Mouse (Mus musculus) midbrain, embryonic 15.5 days (tissue): ENCODE results near the gene Clcc1. TPM values are rescaled to one million over a fixed set of nuclear protein-coding genes. Genes with fewer than 3 reads are reported as not detected.
A peak's percentile ranks its signal among the peaks of the same experiment; 100 is the strongest.
"Not testable (repeated sequence)": the region's sequence is repeated elsewhere in the genome, so short reads cannot be mapped to it uniquely, and the experiment has no call there.

Source experiments
- ATAC-seq: fragments of 200-750 bp; cut with Nextera tagmentation; replicated peaks from 2 replicates; pipeline ENCODE4 v1.8.0; 2017; ENCODE audit warnings: moderate TSS enrichment
- H3K27ac ChIP-seq: fragments of 300-500 bp; sonication (generic); 2 replicates; pipeline ENCODE4 v1.5.1; 2015; ENCODE audit warnings: mild to moderate bottlenecking, inconsistent platforms
- H3K27me3 ChIP-seq: fragments of 300-500 bp; sonication (generic); replicated peaks from 2 replicates; pipeline ENCODE4 v1.6.1; 2015; ENCODE audit warnings: inconsistent platforms
- H3K36me3 ChIP-seq: fragments of 300-500 bp; sonication (generic); replicated peaks from 2 replicates; pipeline ENCODE4 v1.6.1; 2015; ENCODE audit warnings: inconsistent platforms
- H3K4me1 ChIP-seq: fragments of 300-500 bp; sonication (generic); 2 replicates; pipeline ENCODE4 v1.6.1; 2015; ENCODE audit warnings: inconsistent platforms
- H3K4me2 ChIP-seq: fragments of 300-500 bp; sonication (generic); 2 replicates; pipeline ENCODE4 v1.6.1; 2015; ENCODE audit warnings: inconsistent platforms, mild to moderate bottlenecking, moderate library complexity
- H3K4me3 ChIP-seq: fragments of 300-500 bp; sonication (generic); 2 replicates; pipeline ENCODE4 v1.5.1; 2015; ENCODE audit warnings: mild to moderate bottlenecking, inconsistent platforms
- H3K9ac ChIP-seq: fragments of 300-500 bp; sonication (generic); 2 replicates; pipeline ENCODE4 v1.6.1; 2015; ENCODE audit warnings: mild to moderate bottlenecking, inconsistent platforms
- H3K9me3 ChIP-seq: fragments of 300-500 bp; sonication (generic); 2 replicates; pipeline ENCODE4 v1.6.1; 2016; ENCODE audit warnings: inconsistent platforms
- WGBS: fragments of 180-500 bp; shearing (Covaris S2); methylation state at CpG from one replicate; pipeline ENCODE4 v1.1.7; 2015; ENCODE audit warnings: mixed read lengths; 5-methylcytosine and 5-hydroxymethylcytosine counted together
- polyA plus RNA-seq: library from polyadenylated mRNA; unstranded; fragments of >200 nt; fragmentation: Nextera tagmentation; extraction: Ambion mirVana; gene quantifications from 2 replicates; pipeline ENCODE4 v1.2.1, GENCODE M21; 2015

The Clcc1 gene
- polyA plus RNA-seq: 39.6 and 48.3 TPM in 2 replicates

- Histone ChIP-seq H3K4me2 (peak within 1 kb of the TSS; percentile 53), H3K9me3 (no peaks in the 10 kb centered on the region), H3K4me3 (peak within 1 kb of the TSS; percentile 77), H3K9ac (peak within 1 kb of the TSS; percentile 82), H3K27ac (peak within 1 kb of the TSS; percentile 93), H3K4me1 (peaks cover 12% of the 10 kb centered on the region), H3K27me3 (no peaks in the 10 kb centered on the region), H3K36me3 (no peaks in the 10 kb centered on the region)
- under 1% methylated on average over 57 of the region's 57 CpGs for WGBS
- peak; percentile 98 for ATAC-seq
These were observed at the start of gene Clcc1 for GRCm38 (mm10) chr3:108653710-108654379. Clcc1 (plus strand) TSS chr3:108653913.

GRCm38 (mm10) chr3:108608906-108609305 lies 44.8 kb upstream of the Clcc1 start:
- WGBS: 55% methylated on average over 3 of the region's 3 CpGs
- ATAC-seq: no peak
- Histone ChIP-seq H3K9ac (no peak overlapping the region), H3K4me3 (no peak overlapping the region), H3K27ac (no peak overlapping the region), H3K27me3 (no peaks in the 10 kb centered on the region), H3K4me2 (no peak overlapping the region), H3K4me1 (no peaks in the 10 kb centered on the region), H3K36me3 (peaks cover 15% of the 10 kb centered on the region), H3K9me3 (no peaks in the 10 kb centered on the region)

- Histone ChIP-seq H3K27ac (no peak overlapping the region), H3K4me1 (no peaks in the 10 kb centered on the region), H3K4me3 (no peak overlapping the region), H3K27me3 (no peaks in the 10 kb centered on the region), H3K9me3 (no peaks in the 10 kb centered on the region), H3K9ac (no peak overlapping the region), H3K36me3 (peaks cover 26% of the 10 kb centered on the region), H3K4me2 (no peak overlapping the region)
- no peak for ATAC-seq
- WGBS: 91% methylated on average over 5 of the region's 5 CpGs
These were observed 19.0 kb upstream of the Clcc1 start for GRCm38 (mm10) chr3:108634761-108635160.

- Histone ChIP-seq H3K4me1 (no peaks in the 10 kb centered on the region), H3K27ac (no peak overlapping the region), H3K4me3 (no peak overlapping the region), H3K36me3 (peaks cover 30% of the 10 kb centered on the region), H3K9ac (no peak overlapping the region), H3K27me3 (no peaks in the 10 kb centered on the region), H3K4me2 (no peak overlapping the region), H3K9me3 (no peaks in the 10 kb centered on the region)
- no peak for ATAC-seq
- WGBS: 69% methylated on average over 4 of the region's 4 CpGs
These were observed 14.3 kb upstream of the Clcc1 start for GRCm38 (mm10) chr3:108639412-108639811.

GRCm38 (mm10) chr3:108640998-108641397 lies 12.7 kb upstream of the Clcc1 start:
- 92% methylated on average over 4 of the region's 4 CpGs for WGBS

GRCm38 (mm10) chr3:108644856-108645255 lies 8.9 kb upstream of the Clcc1 start:
- Histone ChIP-seq H3K9ac (no peak overlapping the region), H3K36me3 (peaks cover 24% of the 10 kb centered on the region), H3K27me3 (no peaks in the 10 kb centered on the region), H3K4me1 (no peaks in the 10 kb centered on the region), H3K4me2 (no peak overlapping the region), H3K4me3 (no peak overlapping the region), H3K9me3 (no peaks in the 10 kb centered on the region), H3K27ac (no peak overlapping the region)
- 97% methylated on average over 3 of the region's 3 CpGs for WGBS
- no peak for ATAC-seq

More at GRCm38 (mm10) chr3:108640998-108641397, 12.7 kb upstream of the Clcc1 start:
- Histone ChIP-seq H3K36me3 (peaks cover 39% of the 10 kb centered on the region), H3K27me3 (no peaks in the 10 kb centered on the region), H3K4me1 (no peaks in the 10 kb centered on the region), H3K4me2 (no peak overlapping the region), H3K4me3 (no peak overlapping the region), H3K9ac (no peak overlapping the region), H3K9me3 (no peaks in the 10 kb centered on the region), H3K27ac (no peak overlapping the region)
- no peak for ATAC-seq

GRCm38 (mm10) chr3:108646036-108646435 lies 7.7 kb upstream of the Clcc1 start:
- no peaks in the 10 kb centered on the region for H3K9me3 ChIP-seq
- no peak overlapping the region for H3K9ac ChIP-seq
- H3K27me3 ChIP-seq: no peaks in the 10 kb centered on the region
- no peaks in the 10 kb centered on the region for H3K4me1 ChIP-seq
- H3K4me2 ChIP-seq: no peak overlapping the region
- H3K4me3 ChIP-seq: no peak overlapping the region
- no peak for ATAC-seq
- no peak overlapping the region for H3K27ac ChIP-seq
- WGBS: 47% methylated on average over 7 of the region's 7 CpGs
- peaks cover 22% of the 10 kb centered on the region for H3K36me3 ChIP-seq

- not testable (repeated sequence) for H3K4me3 ChIP-seq, H3K9ac ChIP-seq, H3K27me3 ChIP-seq, H3K4me1 ChIP-seq, H3K27ac ChIP-seq, H3K9me3 ChIP-seq, H3K4me2 ChIP-seq
- peak; percentile 19; the same call in 1 of the 2 replicates for ATAC-seq
- peaks cover 20% of the 10 kb centered on the region for H3K36me3 ChIP-seq
- 34% methylated on average over 5 of the region's 5 CpGs for WGBS
These were observed 6.0 kb upstream of the Clcc1 start for GRCm38 (mm10) chr3:108647681-108648080.

- H3K4me1 ChIP-seq: peaks cover 12% of the 10 kb centered on the region
These were observed 659 bp upstream of the Clcc1 start for GRCm38 (mm10) chr3:108652866-108653642.

GRCm38 (mm10) chr3:108654566-108654965 lies 853 bp downstream of the Clcc1 start:
- peak overlapping the region; percentile 53 for H3K4me2 ChIP-seq
- no peak overlapping the region for H3K27ac ChIP-seq
- peaks cover 12% of the 10 kb centered on the region for H3K4me1 ChIP-seq
- ATAC-seq: no peak
- H3K36me3 ChIP-seq: no peaks in the 10 kb centered on the region
- no peaks in the 10 kb centered on the region for H3K27me3 ChIP-seq
- H3K9me3 ChIP-seq: no peaks in the 10 kb centered on the region
- peak overlapping the region; percentile 82; the same call in 1 of the 2 replicates for H3K9ac ChIP-seq
- 23% methylated on average over 14 of the region's 14 CpGs for WGBS
- peak overlapping the region; percentile 77 for H3K4me3 ChIP-seq

More at GRCm38 (mm10) chr3:108652866-108653642, 659 bp upstream of the Clcc1 start:
- H3K4me3 ChIP-seq: no peak overlapping the region
- H3K9ac ChIP-seq: no peak overlapping the region
- no peaks in the 10 kb centered on the region for H3K9me3 ChIP-seq
- peak overlapping the region; percentile 53 for H3K4me2 ChIP-seq
- H3K27me3 ChIP-seq: no peaks in the 10 kb centered on the region
- 24% methylated on average over 9 of the region's 9 CpGs for WGBS
- ATAC-seq: no peak
- no peak overlapping the region for H3K27ac ChIP-seq
- H3K36me3 ChIP-seq: no peaks in the 10 kb centered on the region

GRCm38 (mm10) chr3:108655486-108655885 lies 1.8 kb downstream of the Clcc1 start:
- Histone ChIP-seq H3K4me2 (no peak overlapping the region), H3K4me1 (peaks cover 12% of the 10 kb centered on the region), H3K4me3 (no peak overlapping the region), H3K36me3 (no peaks in the 10 kb centered on the region), H3K9ac (no peak overlapping the region), H3K27ac (no peak overlapping the region), H3K27me3 (no peaks in the 10 kb centered on the region), H3K9me3 (no peaks in the 10 kb centered on the region)
- WGBS: 84% methylated on average over 7 of the region's 7 CpGs
- no peak for ATAC-seq

- Histone ChIP-seq H3K9ac (no peak overlapping the region), H3K27ac (no peak overlapping the region), H3K4me1 (peaks cover 10% of the 10 kb centered on the region), H3K27me3 (no peaks in the 10 kb centered on the region), H3K9me3 (no peaks in the 10 kb centered on the region), H3K4me2 (no peak overlapping the region), H3K4me3 (no peak overlapping the region), H3K36me3 (peaks cover 12% of the 10 kb centered on the region)
- WGBS: 96% methylated on average over 9 of the region's 9 CpGs
- no peak for ATAC-seq
These were observed 4.9 kb downstream of the Clcc1 start for GRCm38 (mm10) chr3:108658612-108659011.
